Mouse (Mus musculus) MEL (cell line): ENCODE results near the gene Chrm3. TPM values are rescaled to one million over a fixed set of nuclear protein-coding genes. Genes with fewer than 3 reads are reported as not detected.

Source experiments
- DNase-seq: peaks from one replicate; pipeline ENCODE4 v3.0.0; 2011; ENCODE audit warnings: low read depth, low spot score
- H3K27ac ChIP-seq: 2 replicates; pipeline ENCODE4 v1.5.1; 2012; ENCODE audit warnings: low read depth, mild to moderate bottlenecking, control low read depth, low read length, moderate library complexity; ENCODE audit not compliant: control insufficient read depth
- H3K27me3 ChIP-seq, 2 experiments: fragments of 150-350 bp in 1 of 2; sonication (generic) in 1 of 2; 2 replicates each; pipeline ENCODE4 v1.6.1; 2012; ENCODE audit warnings: low read length in 2 of 2, mild to moderate bottlenecking in 2 of 2, improper control_type of control experiment in 1 of 2, moderate library complexity in 1 of 2; ENCODE audit not compliant: insufficient read depth in 2 of 2, control insufficient read depth in 1 of 2
- H3K36me3 ChIP-seq, 2 experiments: 2 replicates each; pipeline ENCODE4 v1.6.1; 2012 to 2014; ENCODE audit warnings: low read length in 2 of 2, improper control_type of control experiment in 1 of 2, inconsistent platforms in 1 of 2, mild to moderate bottlenecking in 1 of 2; ENCODE audit not compliant: insufficient read depth in 2 of 2, control insufficient read depth in 1 of 2
- H3K4me1 ChIP-seq, 2 experiments: fragments of 150-350 bp in 1 of 2; sonication (generic) in 1 of 2; 2 replicates each; pipeline ENCODE4 v1.6.1; 2012; ENCODE audit warnings: low read length in 2 of 2, improper control_type of control experiment in 1 of 2, mild to moderate bottlenecking in 1 of 2; ENCODE audit not compliant: insufficient read depth in 2 of 2, control insufficient read depth in 1 of 2
- H3K4me3 ChIP-seq, 2 experiments: fragments of 150-350 bp in 1 of 2; sonication (generic) in 1 of 2; 2 replicates each; pipeline ENCODE4 v1.5.1; 2012; ENCODE audit warnings: low read depth in 2 of 2, low read length in 2 of 2, mild to moderate bottlenecking in 2 of 2, moderate library complexity in 2 of 2, control low read depth in 1 of 2, improper control_type of control experiment in 1 of 2; ENCODE audit not compliant: control insufficient read depth in 1 of 2, insufficient read depth in 1 of 2
- H3K79me2 ChIP-seq: 2 replicates; pipeline ENCODE4 v1.6.1; 2012; ENCODE audit warnings: mild to moderate bottlenecking, low read length, moderate library complexity; ENCODE audit not compliant: control insufficient read depth, poor library complexity, insufficient read depth
- H3K9ac ChIP-seq: 2 replicates; pipeline ENCODE4 v1.6.1; 2012; ENCODE audit warnings: low read depth, mild to moderate bottlenecking, control low read depth, low read length, moderate library complexity; ENCODE audit not compliant: control insufficient read depth, poor library complexity, severe bottlenecking
- H3K9me3 ChIP-seq: fragments of 150-350 bp; sonication (generic); replicated peaks from 2 replicates; pipeline ENCODE4 v1.6.1; 2012; ENCODE audit warnings: mild to moderate bottlenecking, low read length, improper control_type of control experiment, moderate library complexity; ENCODE audit not compliant: insufficient read depth
- CHD1 ChIP-seq: IDR thresholded peaks from 2 replicates; pipeline ENCODE4 v1.6.1; 2012; ENCODE audit warnings: low read depth, mild to moderate bottlenecking, inconsistent platforms, low read length, improper control_type of control experiment
- CHD2 ChIP-seq: IDR thresholded peaks from 2 replicates; pipeline ENCODE4 v1.6.1; 2011; ENCODE audit warnings: low read length, improper control_type of control experiment
- CTCF ChIP-seq, 3 experiments: IDR thresholded peaks in 2 of 3; conservative IDR thresholded peaks in 1 of 3; 2 replicates each; pipeline ENCODE4 v1.5.1; 2011 to 2012; ENCODE audit warnings: low read length in 3 of 3, low read depth in 2 of 3, mild to moderate bottlenecking in 2 of 3, improper control_type of control experiment in 1 of 3, inconsistent platforms in 1 of 3, mixed read lengths in 1 of 3, moderate library complexity in 1 of 3; ENCODE audit not compliant: control insufficient read depth in 1 of 3, insufficient read depth in 1 of 3, poor library complexity in 1 of 3, severe bottlenecking in 1 of 3
- E2F4 ChIP-seq: IDR thresholded peaks from 2 replicates; pipeline ENCODE4 v1.6.1; 2011; ENCODE audit warnings: low read depth, low read length, improper control_type of control experiment, borderline replicate concordance
- ELF1 ChIP-seq: IDR thresholded peaks from 2 replicates; pipeline ENCODE4 v1.6.1; 2014; ENCODE audit warnings: low read depth, mild to moderate bottlenecking, inconsistent platforms, low read length, improper control_type of control experiment, moderate library complexity
- EP300 ChIP-seq, 2 experiments: IDR thresholded peaks; 2 replicates each; pipeline ENCODE4 v1.6.1; 2011; ENCODE audit warnings: improper control_type of control experiment in 2 of 2, low read length in 2 of 2, low read depth in 1 of 2, mild to moderate bottlenecking in 1 of 2
- JUND ChIP-seq: IDR thresholded peaks from 2 replicates; pipeline ENCODE4 v1.6.1; 2011; ENCODE audit warnings: low read depth, mild to moderate bottlenecking, improper control_type of control experiment, low read length
- MAFK ChIP-seq: IDR thresholded peaks from 2 replicates; pipeline ENCODE4 v1.6.1; 2011; ENCODE audit warnings: low read depth, mild to moderate bottlenecking, low read length, improper control_type of control experiment, borderline replicate concordance
- MAX ChIP-seq: IDR thresholded peaks from 2 replicates; pipeline ENCODE4 v1.6.1; 2011; ENCODE audit warnings: low read length, improper control_type of control experiment
- MAZ ChIP-seq: IDR thresholded peaks from 2 replicates; pipeline ENCODE4 v1.6.1; 2012; ENCODE audit warnings: low read depth, mild to moderate bottlenecking, inconsistent platforms, low read length, improper control_type of control experiment
- MEF2A ChIP-seq: IDR thresholded peaks from 2 replicates; pipeline ENCODE4 v1.6.1; 2014; ENCODE audit warnings: low read depth, mild to moderate bottlenecking, inconsistent platforms, low read length, improper control_type of control experiment; ENCODE audit not compliant: poor library complexity, insufficient replicate concordance, severe bottlenecking; ENCODE audit errors: extremely low read depth
- MYB ChIP-seq: IDR thresholded peaks from 2 replicates; pipeline ENCODE4 v1.6.1; 2011; ENCODE audit warnings: mild to moderate bottlenecking, low read depth, low read length, improper control_type of control experiment
- MYC ChIP-seq: IDR thresholded peaks from 2 replicates; pipeline ENCODE4 v1.6.1; 2011; ENCODE audit warnings: low read depth, mild to moderate bottlenecking, low read length, improper control_type of control experiment, moderate library complexity
- NELFE ChIP-seq: IDR thresholded peaks from 2 replicates; pipeline ENCODE4 v1.6.1; 2011; ENCODE audit warnings: low read depth, low read length, improper control_type of control experiment
- POLR2A ChIP-seq, 2 experiments: IDR thresholded peaks; 2 replicates each; pipeline ENCODE4 v1.6.1; 2011 to 2012; ENCODE audit warnings: low read length in 2 of 2, mild to moderate bottlenecking in 2 of 2, control low read depth in 1 of 2, improper control_type of control experiment in 1 of 2, low read depth in 1 of 2, moderate library complexity in 1 of 2; ENCODE audit not compliant: control insufficient read depth in 1 of 2, insufficient read depth in 1 of 2, poor library complexity in 1 of 2
- POLR2AphosphoS2 ChIP-seq: IDR thresholded peaks from 2 replicates; pipeline ENCODE4 v1.6.1; 2011; ENCODE audit warnings: low read length, improper control_type of control experiment
- RCOR1 ChIP-seq: IDR thresholded peaks from 2 replicates; pipeline ENCODE4 v1.6.1; 2012; ENCODE audit warnings: low read depth, mild to moderate bottlenecking, inconsistent platforms, low read length, improper control_type of control experiment
- SMC3 ChIP-seq: IDR thresholded peaks from 2 replicates; pipeline ENCODE4 v1.6.1; 2011; ENCODE audit warnings: low read depth, low read length, improper control_type of control experiment
- TAL1 ChIP-seq: IDR thresholded peaks from 2 replicates; pipeline ENCODE4 v1.6.1; 2012; ENCODE audit warnings: mild to moderate bottlenecking, inconsistent platforms, low read length, moderate library complexity, mixed read lengths
- TCF12 ChIP-seq: IDR thresholded peaks from 2 replicates; pipeline ENCODE4 v1.6.1; 2014; ENCODE audit warnings: low read depth, mild to moderate bottlenecking, inconsistent platforms, low read length, improper control_type of control experiment, moderate library complexity
- USF1 ChIP-seq: IDR thresholded peaks from 2 replicates; pipeline ENCODE4 v1.6.1; 2014; ENCODE audit warnings: low read depth, mild to moderate bottlenecking, inconsistent platforms, low read length, improper control_type of control experiment, moderate library complexity
- USF2 ChIP-seq, 2 experiments: IDR thresholded peaks; 2 replicates each; pipeline ENCODE4 v1.6.1; 2011 to 2012; ENCODE audit warnings: improper control_type of control experiment in 2 of 2, low read length in 2 of 2, borderline replicate concordance in 1 of 2, inconsistent platforms in 1 of 2, low read depth in 1 of 2, mild to moderate bottlenecking in 1 of 2; ENCODE audit not compliant: insufficient read depth in 1 of 2
- ZC3H11A ChIP-seq: IDR thresholded peaks from 2 replicates; pipeline ENCODE4 v1.6.1; 2012; ENCODE audit warnings: low read depth, mild to moderate bottlenecking, inconsistent platforms, low read length, improper control_type of control experiment
- ZMIZ1 ChIP-seq: IDR thresholded peaks from 2 replicates; pipeline ENCODE4 v1.6.1; 2012; ENCODE audit warnings: low read depth, mild to moderate bottlenecking, inconsistent platforms, low read length, improper control_type of control experiment, moderate library complexity
- polyA plus RNA-seq, 2 experiments: library from polyadenylated mRNA; stranded (reverse) in 1 of 2; unstranded in 1 of 2; fragments of >175 nt in 1 of 2; fragments of >200 nt in 1 of 2; gene quantifications; 2 replicates each; pipeline versions ENCODE4 v1.2.1 to v1.2.4; 2012; ENCODE audit warnings: low replicate concordance in 2 of 2, low read depth in 1 of 2; ENCODE audit not compliant: insufficient read length in 2 of 2, insufficient read depth in 1 of 2, missing spikeins in 1 of 2
- total RNA-seq: library from RNA; depleted of rRNA; stranded (reverse); fragments of 300-350 nt; gene quantifications from 2 replicates; pipeline ENCODE4 v1.2.3, GENCODE M21; 2012

Chrm3 gene
- total and polyA plus RNA-seq, 3 experiments = not detected

DNA sequence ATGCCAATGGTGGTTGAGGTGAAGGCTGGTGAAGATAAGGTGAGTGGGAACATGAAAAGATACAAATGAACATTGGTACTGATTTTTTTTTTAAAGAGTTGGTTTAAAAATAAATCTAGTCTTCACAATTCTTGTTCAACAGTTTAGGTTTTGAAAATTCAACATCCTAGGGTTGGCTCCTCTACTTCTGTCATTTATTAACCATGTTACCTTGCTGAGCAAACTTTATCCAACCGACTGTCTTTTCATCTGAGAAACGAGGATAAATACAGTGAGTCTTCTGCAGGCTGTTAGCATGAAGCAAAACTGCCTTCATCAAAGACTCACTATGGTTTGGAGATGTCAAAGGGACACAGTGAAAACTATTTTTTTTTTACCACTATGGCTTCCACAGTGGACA is 123.0 kb downstream of the Chrm3 start:
- no peaks in the 10 kb centered on the region; a peak in 1 of 4 replicates for H3K27me3 ChIP-seq
- H3K9ac ChIP-seq = no peak overlapping the region
- no peaks in the 10 kb centered on the region for H3K4me1 ChIP-seq
- H3K27ac ChIP-seq = no peak overlapping the region
- no peak for DNase-seq
- H3K36me3 ChIP-seq = no peaks in the 10 kb centered on the region
- no peak overlapping the region for H3K4me3 ChIP-seq
- no peaks in the 10 kb centered on the region for H3K79me2 ChIP-seq
- TF ChIP-seq USF1 (no peak), POLR2A (IDR thresholded peaks at IDR 0.05; ENCODE audit: control insufficient read depth in 1 of 2, insufficient read depth in 1 of 2, low read depth in 1 of 2, low read length in 2 of 2, poor library complexity in 1 of 2) (no peak), MEF2A (no peak), SMC3 (no peak), EP300 (IDR thresholded peaks at IDR 0.05; ENCODE audit: low read depth in 1 of 2, low read length in 2 of 2) (no peak)
- H3K9me3 ChIP-seq = no peaks in the 10 kb centered on the region

- no peaks in the 10 kb centered on the region for H3K79me2 ChIP-seq
- no peak overlapping the region for H3K27ac ChIP-seq
- no peaks in the 10 kb centered on the region for H3K4me1 ChIP-seq
- no peaks in the 10 kb centered on the region; a peak in 1 of 4 replicates for H3K27me3 ChIP-seq
- no peaks in the 10 kb centered on the region for H3K9me3 ChIP-seq
- no peak for TF ChIP-seq CTCF (IDR thresholded peaks at IDR 0.05 in 2 of 3, conservative IDR thresholded peaks at IDR 0.05 in 1 of 3; ENCODE audit: control insufficient read depth in 1 of 3, insufficient read depth in 1 of 3, low read depth in 2 of 3, low read length in 3 of 3, poor library complexity in 1 of 3, severe bottlenecking in 1 of 3)
- no peak for TF ChIP-seq RCOR1
- no peak for TF ChIP-seq SMC3
- no peak for TF ChIP-seq TCF12
- TF ChIP-seq CHD1 = no peak
- no peak for TF ChIP-seq ELF1
- TF ChIP-seq POLR2AphosphoS2 = no peak
- TF ChIP-seq E2F4 = no peak
- TF ChIP-seq MYB = no peak
- H3K4me3 ChIP-seq = no peak overlapping the region
- H3K36me3 ChIP-seq = no peaks in the 10 kb centered on the region
- DNase-seq = no peak
- no peak overlapping the region for H3K9ac ChIP-seq
Observed at GRCm38 (mm10) chr13:10236279-10236678, 124.4 kb downstream of the Chrm3 start.

- no peak overlapping the region for H3K27ac ChIP-seq
- TF ChIP-seq EP300 (IDR thresholded peaks at IDR 0.05; ENCODE audit: low read depth in 1 of 2, low read length in 2 of 2) (no peak), USF2 (IDR thresholded peaks at IDR 0.05; ENCODE audit: borderline replicate concordance in 1 of 2, insufficient read depth in 1 of 2, low read depth in 1 of 2, low read length in 2 of 2) (no peak), NELFE (no peak), MEF2A (no peak), ZMIZ1 (no peak), JUND (no peak), MYB (no peak), ZC3H11A (no peak), MAFK (no peak), MAZ (no peak), TCF12 (no peak), TAL1 (no peak), SMC3 (no peak), POLR2AphosphoS2 (no peak), MYC (no peak), MAX (no peak), CHD2 (no peak)
- TF ChIP-seq, all 39 proteins: peak for 0
- Histone ChIP-seq H3K4me3 (no peak overlapping the region), H3K36me3 (no peaks in the 10 kb centered on the region), H3K4me1 (no peaks in the 10 kb centered on the region), H3K9me3 (no peaks in the 10 kb centered on the region), H3K27me3 (no peaks in the 10 kb centered on the region; a peak in 1 of 4 replicates), H3K9ac (no peak overlapping the region), H3K79me2 (no peaks in the 10 kb centered on the region)
- DNase-seq = no peak
Observed at GRCm38 (mm10) chr13:10235391-10236169, 125.1 kb downstream of the Chrm3 start.
